Mouse (Mus musculus) effector memory CD4-positive, alpha-beta T cell, adult 5 months (primary cell): ENCODE data around the gene Eci3. TPM values are rescaled to one million over a fixed set of nuclear protein-coding genes. Genes with fewer than 3 reads are reported as not detected.

Experiments
- polyA plus RNA-seq: library from polyadenylated mRNA; unstranded; fragments of 100-300 nt; shearing (Covaris generic); gene quantifications from one replicate; pipeline ENCODE4 v1.2.1, GENCODE M21; 2017

Gene Eci3
- polyA plus RNA-seq, result not detected

GRCm38 (mm10) chr13:34963511-34964397 lies at the start of gene Eci3:
TSS of gene Eci3 (minus strand) at chr13:34963810.

GRCm38 (mm10) chr13:34924210-34924609 lies 39.4 kb downstream of the Eci3 start, which contains the start of the genes Fam217a and 4933417A18Rik:
TSS of gene Fam217a (minus strand) at chr13:34924310.
TSS of gene 4933417A18Rik (plus strand) at chr13:34924409.

Other genes with a start within 250 kb of the Eci3 start
- gene Fam50b, start 229.0 kb downstream of the Eci3 start, polyA plus RNA-seq, result not detected
- gene Prpf4b, start 88.5 kb downstream of the Eci3 start, polyA plus RNA-seq, result 80.2 TPM
- gene Fam217a, start 39.5 kb downstream of the Eci3 start, polyA plus RNA-seq, result not detected
- not detected for gene 4933417A18Rik, start 39.4 kb downstream of the Eci3 start, polyA plus RNA-seq
- gene Eci2, start 63.3 kb upstream of the Eci3 start, polyA plus RNA-seq, result 31.2 TPM